Mouse (Mus musculus): ENCODE measurements around the gene Pnldc1. TPM values are rescaled to one million over a fixed set of nuclear protein-coding genes. Genes with fewer than 3 reads are reported as not detected.
A peak's percentile ranks its signal among the peaks of the same experiment; 100 is the strongest.
"Not testable (repeated sequence)": the region's sequence is repeated elsewhere in the genome, so short reads cannot be mapped to it uniquely, and the experiment has no call there.

Gene Pnldc1
- 1.8 and 2.9 TPM in 2 replicates for total RNA-seq (2017)

DNA sequence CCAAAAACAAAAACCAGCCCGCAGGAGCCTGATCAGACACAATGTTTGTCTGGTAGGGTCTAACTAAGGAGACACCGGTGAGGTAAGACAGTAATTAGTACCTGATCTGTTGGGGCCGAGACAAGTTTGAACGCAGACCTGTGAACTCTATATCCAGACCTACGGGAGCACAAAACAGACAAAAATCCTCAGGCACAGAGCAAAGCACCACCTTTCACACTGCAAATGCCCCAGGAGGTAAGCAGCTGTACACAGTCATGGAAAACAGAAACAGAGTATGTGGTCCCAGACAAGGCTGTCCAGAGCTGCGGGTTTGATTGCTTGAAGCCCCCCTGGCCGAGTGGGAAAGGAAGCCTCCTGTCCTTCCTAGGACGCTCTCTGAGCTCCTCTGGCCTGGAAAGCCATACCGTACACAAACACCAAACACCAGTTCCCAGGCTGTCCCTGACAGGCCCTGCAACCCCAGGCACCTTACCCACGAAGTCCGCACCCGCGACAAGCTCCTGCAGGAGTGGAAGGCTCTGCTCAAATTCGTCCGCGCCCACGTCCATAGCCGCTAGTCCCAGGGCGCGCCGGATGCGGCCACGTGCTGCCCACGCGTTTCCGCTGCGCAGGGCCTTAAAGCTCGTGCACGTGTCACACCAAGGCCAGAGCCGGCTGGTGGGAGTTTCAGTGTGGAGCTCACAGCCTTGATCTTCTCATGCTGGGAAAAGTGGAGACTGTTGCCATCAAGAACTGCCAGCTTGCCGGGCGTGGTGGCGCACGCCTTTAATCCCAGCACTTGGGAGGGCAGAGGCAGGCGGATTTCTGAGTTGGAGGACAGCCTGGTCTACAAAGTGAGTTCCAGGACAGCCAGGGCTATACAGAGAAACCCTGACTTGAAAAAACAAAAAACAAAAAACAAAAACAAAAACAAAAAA is at the start of gene Pnldc1:
TSS of gene Pnldc1 (minus strand) at position 870 of the 920 bp plus-strand sequence.
- no peak for ATAC-seq (ENCODE audit: extremely low read depth, insufficient number of reproducible peaks, low FRiP score, poor library complexity, severe bottlenecking)

DNA sequence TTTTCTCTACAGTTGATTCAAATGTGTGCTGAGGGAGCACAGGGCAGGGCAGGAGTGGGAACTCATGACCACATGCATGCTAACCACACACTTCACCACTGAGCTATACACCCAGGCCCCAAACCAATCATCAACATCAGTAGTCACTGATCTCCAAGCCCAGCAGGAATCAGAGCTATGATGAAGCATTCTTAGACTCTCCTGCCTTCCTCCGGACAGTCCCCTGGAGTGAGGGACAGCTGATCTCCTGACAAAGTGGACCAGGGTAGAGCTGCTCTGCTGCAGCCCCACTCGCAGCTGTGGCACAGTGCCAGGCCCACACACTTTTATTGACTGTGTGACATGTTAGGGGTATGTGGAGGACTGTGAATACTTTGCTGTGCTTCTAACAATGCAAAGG is 49.3 kb upstream of the Pnldc1 start:
- ATAC-seq (ENCODE audit: extremely low read depth, insufficient number of reproducible peaks, low FRiP score, poor library complexity, severe bottlenecking): not testable (repeated sequence)

DNA sequence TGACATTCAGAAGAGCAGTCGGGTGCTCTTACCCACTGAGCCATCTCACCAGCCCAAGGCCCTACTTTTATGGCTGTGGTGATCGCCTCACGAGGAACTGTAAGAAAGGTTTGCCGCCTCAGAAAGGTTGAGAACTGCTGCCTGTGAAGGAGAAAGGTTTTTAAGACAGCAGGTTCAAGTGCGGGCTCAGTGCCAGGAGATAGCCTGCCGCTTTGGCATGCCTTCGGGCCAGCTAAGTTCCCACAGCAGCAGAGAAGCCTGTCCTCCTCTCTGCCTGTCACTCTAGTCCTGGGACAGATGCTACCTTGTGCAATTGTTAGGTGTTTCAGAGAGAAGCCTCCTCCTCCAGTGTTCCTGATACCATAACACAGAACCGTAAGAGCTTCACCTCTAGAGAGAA is 46.6 kb upstream of the Pnldc1 start:
- ATAC-seq (ENCODE audit: extremely low read depth, insufficient number of reproducible peaks, low FRiP score, poor library complexity, severe bottlenecking): no peak

- ATAC-seq (ENCODE audit: extremely low read depth, insufficient number of reproducible peaks, low FRiP score, poor library complexity, severe bottlenecking): no peak
Observed at GRCm38 (mm10) chr17:12949669-12950068, 39.6 kb upstream of the Pnldc1 start.

DNA sequence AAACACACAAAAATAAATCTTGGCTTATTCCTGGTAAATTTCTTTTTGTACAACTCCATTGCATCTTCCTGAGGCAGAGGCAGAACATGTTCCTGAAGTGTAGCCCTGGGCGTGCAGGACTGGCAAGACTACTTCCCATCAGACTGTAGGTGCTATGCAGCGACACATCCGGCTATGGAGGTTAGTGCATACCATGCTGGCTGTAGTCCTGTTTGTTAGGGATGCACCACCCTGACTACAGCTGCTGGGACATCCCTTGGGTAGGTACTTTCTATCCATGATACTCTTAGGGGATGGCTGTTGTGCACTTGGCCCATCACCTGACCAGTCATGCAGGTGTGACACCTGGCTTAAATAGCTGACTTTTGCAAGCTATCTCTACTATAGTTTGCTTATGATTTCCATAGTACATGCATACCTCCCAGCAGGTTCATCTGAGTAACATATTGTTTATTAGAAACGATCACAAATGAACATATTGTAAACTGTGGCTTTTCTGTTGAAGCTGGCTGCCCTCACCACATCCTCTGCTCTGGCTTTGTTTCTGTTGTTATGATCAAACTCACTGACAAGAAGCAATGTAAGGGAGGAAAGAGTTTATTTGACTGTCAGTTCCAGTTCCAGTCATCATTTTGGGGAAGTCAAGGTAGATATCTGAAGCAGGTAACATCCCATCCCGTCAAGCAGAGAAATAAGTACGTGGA is 32.6 kb upstream of the Pnldc1 start:
- no peak for ATAC-seq (ENCODE audit: extremely low read depth, insufficient number of reproducible peaks, low FRiP score, poor library complexity, severe bottlenecking)

GRCm38 (mm10) chr17:12941543-12942260 is 31.7 kb upstream of the Pnldc1 start:
- no peak for ATAC-seq (ENCODE audit: extremely low read depth, insufficient number of reproducible peaks, low FRiP score, poor library complexity, severe bottlenecking)

GRCm38 (mm10) chr17:12940151-12940805 is 30.2 kb upstream of the Pnldc1 start, which contains the start of gene Acat3:
Acat3 (minus strand) TSS chr17:12940600.
- ATAC-seq (ENCODE audit: extremely low read depth, insufficient number of reproducible peaks, low FRiP score, poor library complexity, severe bottlenecking): 0 out of 2 replicates have a peak, but pooled peaks have one; percentile 23

DNA sequence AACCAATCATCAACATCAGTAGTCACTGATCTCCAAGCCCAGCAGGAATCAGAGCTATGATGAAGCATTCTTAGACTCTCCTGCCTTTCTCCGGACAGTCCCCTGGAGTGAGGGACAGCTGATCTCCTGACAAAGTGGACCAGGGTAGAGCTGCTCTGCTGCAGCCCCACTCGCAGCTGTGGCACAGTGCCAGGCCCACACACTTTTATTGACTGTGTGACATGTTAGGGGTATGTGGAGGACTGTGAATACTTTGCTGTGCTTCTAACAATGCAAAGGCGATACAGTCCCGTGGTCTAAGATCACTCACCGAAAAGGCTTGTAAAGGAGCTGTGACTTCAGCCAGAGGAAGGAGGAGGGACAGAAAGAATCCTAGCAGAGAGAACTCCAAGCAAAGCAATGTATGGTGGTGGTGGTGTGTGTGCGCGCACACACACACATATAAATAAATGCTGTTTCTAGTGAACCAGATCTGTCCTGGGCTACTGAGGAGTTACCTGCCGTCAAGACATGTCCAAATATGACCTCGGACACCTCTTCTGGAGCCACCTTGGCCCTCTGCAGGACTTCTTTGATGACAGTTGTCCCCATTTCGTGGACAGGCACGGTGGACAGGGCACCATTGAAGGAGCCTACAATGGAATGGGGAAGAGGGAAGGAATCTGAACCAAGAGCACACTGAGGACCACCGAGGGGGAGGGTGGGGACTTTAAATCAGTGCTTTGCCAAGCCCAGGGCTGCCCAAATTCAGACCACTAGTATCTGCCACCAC is 29.5 kb upstream of the Pnldc1 start:
- not testable (repeated sequence) for ATAC-seq (ENCODE audit: extremely low read depth, insufficient number of reproducible peaks, low FRiP score, poor library complexity, severe bottlenecking)

- no peak for ATAC-seq (ENCODE audit: extremely low read depth, insufficient number of reproducible peaks, low FRiP score, poor library complexity, severe bottlenecking)
Observed at GRCm38 (mm10) chr17:12938077-12938476, 28.0 kb upstream of the Pnldc1 start.

- no peak for ATAC-seq (ENCODE audit: extremely low read depth, insufficient number of reproducible peaks, low FRiP score, poor library complexity, severe bottlenecking)
Observed at GRCm38 (mm10) chr17:12937412-12937970, 27.5 kb upstream of the Pnldc1 start.

DNA sequence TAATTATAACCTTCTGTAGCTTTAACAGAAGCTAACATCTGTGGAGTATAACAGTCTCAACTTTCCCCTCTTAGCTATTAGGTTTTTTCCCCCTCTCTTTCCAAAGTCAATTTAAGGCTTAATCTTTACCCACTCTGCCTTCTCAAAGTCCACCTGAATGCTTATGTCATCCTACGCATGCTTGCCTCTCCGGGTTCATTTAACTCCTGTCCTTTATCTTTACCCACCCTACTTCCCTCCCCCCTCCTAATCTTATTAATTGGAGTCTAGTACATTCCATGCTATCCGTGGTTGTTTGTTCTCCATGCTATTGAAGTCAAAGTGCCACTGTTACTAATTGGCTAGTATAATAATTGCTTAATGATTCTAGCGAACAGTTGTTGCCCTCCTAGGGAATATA is 25.7 kb upstream of the Pnldc1 start:
- ATAC-seq (ENCODE audit: extremely low read depth, insufficient number of reproducible peaks, low FRiP score, poor library complexity, severe bottlenecking): no peak

- ATAC-seq (ENCODE audit: extremely low read depth, insufficient number of reproducible peaks, low FRiP score, poor library complexity, severe bottlenecking): not testable (repeated sequence)
Observed at GRCm38 (mm10) chr17:12931576-12931975, 21.5 kb upstream of the Pnldc1 start.

DNA sequence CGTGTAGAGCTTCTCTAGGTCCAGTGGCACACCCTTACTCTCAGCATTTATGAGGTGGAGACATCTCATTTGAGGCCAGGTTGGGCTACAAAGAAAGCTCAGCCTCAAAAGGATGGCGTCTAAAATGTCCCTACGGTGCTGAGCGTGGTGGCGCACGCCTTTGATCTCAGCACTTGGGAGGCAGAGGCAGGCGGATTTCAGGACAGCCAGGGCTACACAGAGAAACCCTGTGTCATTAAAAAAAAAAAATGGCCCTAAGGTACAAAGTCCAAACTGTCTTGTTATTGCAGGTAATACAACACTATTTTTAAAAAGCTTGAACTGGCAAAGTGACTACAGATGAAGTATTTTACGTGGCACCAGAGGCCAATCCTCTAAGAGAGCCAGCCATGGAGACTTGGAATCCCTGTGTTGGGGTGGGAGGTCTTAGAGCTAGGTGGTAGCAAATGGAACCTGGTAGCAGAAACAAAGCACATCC is 15.7 kb upstream of the Pnldc1 start:
- no peak for ATAC-seq (ENCODE audit: extremely low read depth, insufficient number of reproducible peaks, low FRiP score, poor library complexity, severe bottlenecking)

GRCm38 (mm10) chr17:12925001-12925400 is 15.0 kb upstream of the Pnldc1 start:
- no peak for ATAC-seq (ENCODE audit: extremely low read depth, insufficient number of reproducible peaks, low FRiP score, poor library complexity, severe bottlenecking)

- ATAC-seq (ENCODE audit: extremely low read depth, insufficient number of reproducible peaks, low FRiP score, poor library complexity, severe bottlenecking): peak; percentile 65
Observed at GRCm38 (mm10) chr17:12921073-12921472, 11.0 kb upstream of the Pnldc1 start.

DNA sequence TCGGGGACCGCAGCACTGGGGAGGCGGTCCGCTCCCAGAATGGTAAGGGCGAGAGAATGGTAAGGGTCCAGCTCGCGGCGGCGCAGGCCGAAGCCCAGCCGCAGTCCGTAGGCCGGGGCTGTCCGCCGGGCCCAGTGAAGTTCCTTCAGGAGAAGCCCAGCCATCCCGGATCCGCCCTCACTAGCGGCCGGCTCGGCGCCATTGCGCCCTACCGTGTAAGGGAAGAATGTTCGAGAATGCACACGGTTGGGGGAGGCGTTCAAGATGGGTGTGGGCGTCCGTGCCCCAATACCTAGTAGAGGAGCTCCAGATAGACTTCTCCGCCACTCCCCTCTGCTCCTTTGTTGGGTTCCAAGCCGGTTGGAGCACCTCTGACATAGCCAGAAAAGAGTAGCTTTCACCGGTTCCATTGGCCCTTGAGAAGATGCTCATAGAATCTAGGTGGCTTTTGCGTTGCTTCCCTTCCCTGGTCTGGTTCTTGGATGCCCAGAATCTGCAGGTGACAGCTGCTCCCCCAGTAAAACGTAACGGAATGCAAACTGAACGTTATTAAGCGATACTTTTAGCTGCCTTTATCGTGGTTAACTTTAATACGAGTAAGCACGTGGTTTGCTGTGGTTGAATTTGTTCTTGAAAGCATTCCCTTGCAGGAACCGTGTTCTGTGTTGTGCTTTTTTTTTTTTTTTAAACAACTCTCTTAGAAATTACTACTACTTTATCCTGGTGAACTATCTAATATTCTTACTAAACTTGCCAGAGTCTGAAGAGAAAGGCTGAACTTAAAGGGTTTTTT is 6.8 kb upstream of the Pnldc1 start:
- no peak for ATAC-seq (ENCODE audit: extremely low read depth, insufficient number of reproducible peaks, low FRiP score, poor library complexity, severe bottlenecking)
